Mouse (Mus musculus): ENCODE results near the gene Map4k5. TPM values are rescaled to one million over a fixed set of nuclear protein-coding genes. Genes with fewer than 3 reads are reported as not detected.
A peak's percentile ranks its signal among the peaks of the same experiment; 100 is the strongest.

The Map4k5 gene
- 22.1 and 23.5 TPM in 2 replicates for polyA plus RNA-seq (2016; fragmentation: Nextera tagmentation; extraction: Ambion mirVana)

DNA sequence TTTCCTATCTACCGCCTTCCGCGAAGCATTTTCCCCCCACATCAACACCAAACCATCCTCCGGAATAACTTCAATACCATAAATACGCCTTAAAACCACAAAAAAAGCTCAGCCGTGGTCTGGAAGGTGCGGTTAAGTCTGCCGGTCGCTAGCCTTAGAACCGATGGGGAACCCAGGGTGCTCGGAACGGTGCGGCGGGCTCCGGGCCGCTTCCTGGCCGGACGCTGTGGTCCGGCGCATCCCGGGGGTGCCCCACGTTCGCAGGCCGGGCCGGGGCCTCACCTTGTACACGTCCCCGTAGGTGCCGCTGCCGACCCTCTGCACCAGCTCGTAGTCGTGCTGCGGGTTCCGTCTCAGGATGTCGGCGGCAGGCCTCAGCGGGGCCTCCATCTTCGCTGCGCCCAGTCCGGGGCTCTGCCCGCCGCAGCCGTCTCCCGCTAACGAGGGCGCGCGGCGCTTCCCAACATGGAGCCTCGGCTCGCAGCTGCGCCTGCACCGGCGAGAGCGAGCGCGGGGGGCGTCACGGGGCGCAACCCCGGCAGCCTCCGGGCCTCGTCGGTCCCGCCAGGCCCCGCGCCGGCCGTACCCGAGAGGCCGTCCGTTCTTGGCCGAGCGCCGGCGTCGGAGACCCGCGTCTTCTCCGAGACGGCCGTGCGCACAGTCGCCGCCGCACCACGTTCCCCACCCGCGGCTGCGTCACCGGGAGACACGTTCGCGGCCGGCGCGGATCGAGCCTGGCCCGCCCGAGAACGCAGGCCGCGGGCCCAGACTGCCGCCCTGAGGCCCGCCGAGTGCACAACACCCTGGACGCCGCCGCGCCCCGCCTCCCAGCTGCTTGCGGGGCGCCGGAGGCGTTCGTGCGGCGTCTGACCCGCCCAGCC is at the start of gene Map4k5, which contains the start of gene Atl1:
Gene Map4k5, minus strand, starts transcription at position 830 of the 881 bp plus-strand sequence.
Gene Atl1, plus strand, starts transcription at position 244 of the 881 bp plus-strand sequence.
- Histone ChIP-seq H3K9me3 (replicated peaks) (no peaks in the 10 kb centered on the region), H3K4me1 (peaks cover 40% of the 10 kb centered on the region), H3K4me3 (peak within 1 kb of the TSS; percentile 90), H3K27ac (replicated peaks) (peak within 1 kb of the TSS; percentile 97), H3K27me3 (ENCODE audit: low read depth, poor library complexity, severe bottlenecking) (peaks cover 5% of the 10 kb centered on the region; the same call in 1 of the 2 replicates), H3K36me3 (no peaks in the 10 kb centered on the region)
- WGBS = under 1% methylated on average over 118 of the region's 118 CpGs
- DNase-seq (ENCODE audit: low spot score) = peak; percentile 90

DNA sequence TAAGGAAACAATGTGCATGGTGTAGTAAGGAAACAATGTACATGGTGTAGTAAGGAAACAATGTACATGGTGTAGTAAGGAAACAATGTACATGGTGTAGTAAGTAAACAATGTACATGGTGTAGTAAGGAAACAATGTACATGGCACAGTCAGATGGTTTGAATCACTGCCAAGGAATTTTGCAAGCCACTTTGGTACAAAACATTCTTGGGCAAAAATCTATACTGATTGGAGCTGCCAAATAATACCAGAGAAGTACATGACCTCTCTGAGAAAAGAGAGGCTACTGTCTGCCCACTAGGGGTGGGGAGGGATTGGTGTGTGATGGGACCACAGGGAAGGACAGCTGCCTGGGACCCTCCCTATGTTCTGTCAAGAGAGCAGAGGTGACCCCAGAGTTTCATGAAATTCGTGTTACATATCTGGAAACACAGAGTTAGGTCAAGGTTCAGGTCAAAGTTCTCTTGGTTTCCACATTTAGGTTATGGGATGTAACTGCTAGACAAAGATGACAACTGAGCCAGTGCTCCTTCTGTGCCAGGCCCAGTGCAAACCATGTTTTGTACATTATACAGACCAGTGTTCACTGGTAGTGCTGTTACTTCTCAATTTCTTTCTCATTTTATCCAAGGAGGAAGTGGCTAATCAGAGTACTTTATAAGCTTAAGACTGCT is 48.8 kb upstream of the Map4k5 start:
- WGBS = 65% methylated on average over 1 of the region's 1 CpGs
- no peak overlapping the region for H3K27ac ChIP-seq (replicated peaks)
- H3K36me3 ChIP-seq = peaks cover 12% of the 10 kb centered on the region
- H3K27me3 ChIP-seq (ENCODE audit: low read depth, poor library complexity, severe bottlenecking) = no peaks in the 10 kb centered on the region
- no peak for DNase-seq (ENCODE audit: low spot score)
- H3K4me3 ChIP-seq = no peak overlapping the region
- no peaks in the 10 kb centered on the region for H3K9me3 ChIP-seq (replicated peaks)
- peaks cover 9% of the 10 kb centered on the region for H3K4me1 ChIP-seq

DNA sequence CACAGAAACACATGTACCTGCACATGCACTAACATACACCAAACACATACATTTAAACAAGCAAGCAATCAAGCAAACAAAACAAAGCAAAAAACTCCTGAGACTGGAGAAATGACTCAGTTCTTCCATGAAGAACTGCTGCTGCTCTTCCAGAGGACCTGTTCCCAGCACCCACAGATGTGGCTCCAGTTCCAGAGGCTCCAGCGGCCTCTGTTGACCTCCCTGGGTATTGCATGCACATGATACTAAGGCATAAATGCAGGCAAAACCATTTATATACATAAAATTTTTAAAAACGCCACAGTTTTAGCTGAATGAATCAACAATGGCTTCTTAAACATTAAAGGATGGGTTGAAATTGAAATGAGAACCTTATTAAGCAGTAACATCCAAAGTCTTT is 46.3 kb upstream of the Map4k5 start:
- no peak for DNase-seq (ENCODE audit: low spot score)
- no peaks in the 10 kb centered on the region for H3K9me3 ChIP-seq (replicated peaks)
- 56% methylated on average over 2 of the region's 2 CpGs for WGBS
- H3K27me3 ChIP-seq (ENCODE audit: low read depth, poor library complexity, severe bottlenecking) = no peaks in the 10 kb centered on the region
- peaks cover 9% of the 10 kb centered on the region for H3K4me1 ChIP-seq
- H3K4me3 ChIP-seq = no peak overlapping the region
- H3K36me3 ChIP-seq = peaks cover 12% of the 10 kb centered on the region
- H3K27ac ChIP-seq (replicated peaks) = no peak overlapping the region

DNA sequence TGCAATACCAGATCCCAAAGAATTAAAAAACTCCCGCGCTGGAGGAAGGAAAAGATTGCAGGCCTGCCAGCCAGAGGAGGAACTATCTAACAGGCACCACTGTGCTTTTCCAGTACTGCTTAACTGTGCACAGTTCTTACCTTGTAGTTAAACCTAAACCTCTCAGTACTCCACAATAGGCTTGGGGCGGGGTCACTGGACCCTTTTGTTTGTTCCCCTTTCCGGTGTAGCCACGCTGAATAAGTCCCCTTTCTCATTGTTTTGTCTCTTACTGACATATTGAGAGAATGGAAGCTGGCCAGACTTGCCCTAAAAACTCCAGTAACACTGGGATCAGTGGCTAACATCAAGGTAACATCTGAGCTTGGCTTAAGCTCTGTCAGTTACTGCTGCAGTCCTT is 44.7 kb upstream of the Map4k5 start:
- H3K4me1 ChIP-seq = peaks cover 9% of the 10 kb centered on the region
- WGBS = 55% methylated on average over 5 of the region's 5 CpGs
- no peaks in the 10 kb centered on the region for H3K27me3 ChIP-seq (ENCODE audit: low read depth, poor library complexity, severe bottlenecking)
- H3K4me3 ChIP-seq = no peak overlapping the region
- H3K9me3 ChIP-seq (replicated peaks) = no peaks in the 10 kb centered on the region
- no peak overlapping the region for H3K27ac ChIP-seq (replicated peaks)
- H3K36me3 ChIP-seq = peaks cover 12% of the 10 kb centered on the region
- DNase-seq (ENCODE audit: low spot score) = no peak

DNA sequence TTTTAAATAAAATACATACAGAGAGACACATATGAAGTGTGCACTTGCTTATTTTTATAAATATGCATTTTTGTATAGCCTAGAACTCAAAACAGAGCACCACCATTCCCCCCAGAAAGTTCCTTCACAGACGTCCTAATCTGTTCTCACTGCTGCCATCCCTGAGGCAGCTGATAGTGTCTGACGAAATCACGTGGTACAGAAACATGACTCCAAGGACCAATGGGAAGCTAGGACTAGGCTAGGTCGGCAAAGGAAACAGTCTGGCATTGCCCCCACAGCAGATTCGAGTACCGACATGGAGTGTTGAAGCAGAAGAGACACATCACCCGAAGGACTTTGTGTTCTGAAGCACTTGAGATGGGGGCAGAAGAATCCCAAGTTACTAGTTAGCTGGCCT is 33.7 kb upstream of the Map4k5 start:
- H3K4me1 ChIP-seq = no peaks in the 10 kb centered on the region
- no peak for DNase-seq (ENCODE audit: low spot score)

DNA sequence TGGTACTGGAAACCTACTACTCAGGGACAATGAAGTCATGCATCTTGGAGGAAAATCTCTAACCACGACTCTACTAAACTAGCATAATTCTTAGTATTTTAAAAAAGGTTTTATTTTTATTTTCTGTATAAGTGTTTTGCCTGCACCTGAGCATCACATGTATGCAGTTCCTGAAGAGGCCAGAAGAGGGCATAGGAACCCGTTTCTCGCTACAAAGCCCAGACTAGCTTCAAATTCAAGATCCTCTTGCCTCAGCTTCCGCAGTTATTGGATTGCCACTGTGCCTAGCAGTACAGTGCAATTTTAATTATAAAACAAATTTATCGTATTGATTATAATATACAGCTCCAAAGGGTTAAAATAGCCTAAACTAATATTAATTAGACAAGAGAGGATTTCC is 31.0 kb upstream of the Map4k5 start:
- 13% methylated on average over 5 of the region's 5 CpGs for WGBS
- H3K27ac ChIP-seq (replicated peaks) = no peak overlapping the region

More for the DNA sequence above, 33.7 kb upstream of the Map4k5 start:
- no peaks in the 10 kb centered on the region for H3K27me3 ChIP-seq (ENCODE audit: low read depth, poor library complexity, severe bottlenecking)
- H3K9me3 ChIP-seq (replicated peaks) = no peaks in the 10 kb centered on the region
- H3K4me3 ChIP-seq = no peak overlapping the region
- WGBS = 62% methylated on average over 7 of the region's 7 CpGs
- no peak overlapping the region for H3K27ac ChIP-seq (replicated peaks)
- H3K36me3 ChIP-seq = peaks cover 6% of the 10 kb centered on the region; the same call in 1 of the 2 replicates

DNA sequence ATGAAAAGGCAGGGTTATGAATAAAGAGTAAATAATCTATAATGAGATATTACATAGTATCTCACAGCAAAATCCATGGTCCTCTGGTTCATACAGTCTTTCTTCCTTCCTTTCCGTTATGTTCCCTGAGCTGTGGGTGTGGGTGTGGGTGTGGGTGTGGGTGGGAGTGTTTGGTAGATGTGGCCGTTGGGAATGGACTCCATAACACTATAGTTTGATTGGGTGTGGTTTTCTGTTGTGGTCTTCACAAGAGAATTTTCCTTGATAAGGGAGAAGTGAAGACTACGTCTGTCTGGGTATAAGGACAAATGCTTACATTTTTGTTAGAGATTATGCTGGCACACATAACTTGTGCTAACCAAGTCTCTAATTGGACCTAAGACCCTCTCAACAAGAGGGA is 30.6 kb upstream of the Map4k5 start:
- Histone ChIP-seq H3K27me3 (ENCODE audit: low read depth, poor library complexity, severe bottlenecking) (no peaks in the 10 kb centered on the region), H3K4me1 (no peaks in the 10 kb centered on the region), H3K27ac (replicated peaks) (no peak overlapping the region), H3K4me3 (no peak overlapping the region), H3K9me3 (replicated peaks) (no peaks in the 10 kb centered on the region), H3K36me3 (peaks cover 6% of the 10 kb centered on the region; the same call in 1 of the 2 replicates)
- 72% methylated on average over 3 of the region's 3 CpGs for WGBS
- DNase-seq (ENCODE audit: low spot score) = no peak

More for the DNA sequence above, 31.0 kb upstream of the Map4k5 start:
- Histone ChIP-seq H3K4me1 (no peaks in the 10 kb centered on the region), H3K4me3 (no peak overlapping the region), H3K27me3 (ENCODE audit: low read depth, poor library complexity, severe bottlenecking) (no peaks in the 10 kb centered on the region), H3K36me3 (peaks cover 6% of the 10 kb centered on the region; the same call in 1 of the 2 replicates), H3K9me3 (replicated peaks) (no peaks in the 10 kb centered on the region)
- peak; percentile 49 for DNase-seq (ENCODE audit: low spot score)

DNA sequence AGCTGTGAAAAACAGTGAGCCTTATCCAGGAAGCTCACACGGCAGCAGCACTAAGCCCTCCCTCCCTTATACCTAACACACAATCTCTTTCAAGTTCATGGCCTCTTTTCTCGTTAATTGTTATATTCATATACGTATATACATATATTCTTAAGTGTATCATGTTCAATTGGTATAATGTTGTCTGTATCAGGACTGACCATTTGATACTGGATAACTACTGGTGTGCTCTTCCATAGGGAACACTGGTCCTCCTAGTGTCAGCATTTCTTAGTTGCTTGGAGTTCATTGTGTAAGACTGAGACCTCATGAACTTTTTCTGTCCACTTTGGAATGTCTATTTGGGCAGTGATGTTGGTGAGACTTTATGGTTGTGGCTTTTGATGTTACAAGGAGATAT is 30.1 kb upstream of the Map4k5 start:
- DNase-seq (ENCODE audit: low spot score) = no peak
- WGBS = 91% methylated on average over 3 of the region's 3 CpGs
- H3K4me3 ChIP-seq = no peak overlapping the region

DNA sequence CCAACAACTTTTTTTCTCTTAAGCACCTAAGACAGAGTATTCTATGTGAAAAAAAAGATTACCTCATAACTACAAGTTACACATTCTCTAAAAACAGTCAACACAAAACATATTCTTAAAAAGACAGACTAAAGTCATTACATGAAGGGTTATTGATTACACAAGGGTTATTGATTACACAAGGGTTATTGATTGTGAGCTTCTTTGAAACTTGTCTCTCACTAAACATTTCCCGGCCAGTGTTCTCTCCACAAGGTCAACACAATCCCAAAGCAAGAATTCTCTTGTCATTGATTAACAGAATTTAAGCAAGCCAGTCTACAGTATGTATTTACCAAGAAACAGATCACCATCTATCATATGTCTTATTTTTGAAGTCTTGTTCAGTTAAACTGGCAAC is 29.1 kb upstream of the Map4k5 start:
- WGBS = 89% methylated on average over 1 of the region's 1 CpGs
- Histone ChIP-seq H3K4me3 (no peak overlapping the region), H3K9me3 (replicated peaks) (no peaks in the 10 kb centered on the region), H3K27ac (replicated peaks) (no peak overlapping the region), H3K4me1 (no peaks in the 10 kb centered on the region), H3K36me3 (0 out of 2 replicates have a peak, but pooled peaks cover 4% of the 10 kb centered on the region), H3K27me3 (ENCODE audit: low read depth, poor library complexity, severe bottlenecking) (no peaks in the 10 kb centered on the region)
- DNase-seq (ENCODE audit: low spot score) = no peak

More for the DNA sequence above, 30.1 kb upstream of the Map4k5 start:
- H3K27me3 ChIP-seq (ENCODE audit: low read depth, poor library complexity, severe bottlenecking) = no peaks in the 10 kb centered on the region
- H3K4me1 ChIP-seq = no peaks in the 10 kb centered on the region
- peaks cover 6% of the 10 kb centered on the region; the same call in 1 of the 2 replicates for H3K36me3 ChIP-seq
- H3K9me3 ChIP-seq (replicated peaks) = no peaks in the 10 kb centered on the region
- H3K27ac ChIP-seq (replicated peaks) = no peak overlapping the region

DNA sequence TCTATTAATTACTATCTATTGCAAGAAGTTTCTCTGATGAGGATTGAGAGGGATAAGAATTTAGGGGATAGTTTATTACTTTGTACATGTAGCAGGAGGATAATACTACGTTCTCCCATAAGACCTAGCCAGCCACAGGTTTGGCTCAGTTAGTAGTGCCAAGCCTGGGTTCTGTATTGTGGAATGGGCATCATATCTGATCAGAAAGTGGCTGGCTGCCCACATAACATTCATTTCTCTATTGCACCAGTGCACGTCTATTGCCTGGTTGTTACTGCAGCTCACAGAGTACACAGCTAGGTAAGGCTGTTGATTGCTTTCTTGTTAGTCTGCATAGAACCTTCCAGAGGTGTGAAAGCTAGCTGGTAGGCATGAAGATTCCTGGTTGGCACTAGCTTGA is 24.9 kb upstream of the Map4k5 start:
- Histone ChIP-seq H3K36me3 (no peaks in the 10 kb centered on the region), H3K4me3 (no peak overlapping the region), H3K27me3 (ENCODE audit: low read depth, poor library complexity, severe bottlenecking) (no peaks in the 10 kb centered on the region), H3K4me1 (no peaks in the 10 kb centered on the region), H3K9me3 (replicated peaks) (no peaks in the 10 kb centered on the region), H3K27ac (replicated peaks) (no peak overlapping the region)
- DNase-seq (ENCODE audit: low spot score) = no peak
- 87% methylated on average over 2 of the region's 2 CpGs for WGBS

DNA sequence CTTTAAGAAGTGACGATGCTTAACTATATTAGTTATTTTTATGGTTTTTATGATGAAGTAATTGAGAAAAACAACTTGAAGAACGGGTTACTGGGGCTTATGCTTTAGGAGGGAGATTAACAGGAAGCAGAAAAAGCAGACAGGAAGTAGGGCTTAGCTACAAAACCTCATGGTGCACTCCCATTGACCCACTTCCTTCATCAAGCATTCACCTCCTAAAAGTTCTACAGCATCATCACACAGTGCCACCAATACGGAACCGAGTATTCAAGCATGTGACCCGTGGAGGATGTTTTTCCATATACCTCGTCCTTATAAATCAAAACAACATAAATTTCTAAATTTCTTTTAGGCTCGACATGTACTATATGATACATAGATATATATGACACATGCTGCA is 19.7 kb upstream of the Map4k5 start:
- WGBS = 87% methylated on average over 7 of the region's 7 CpGs
- Histone ChIP-seq H3K4me3 (no peak overlapping the region), H3K27ac (replicated peaks) (no peak overlapping the region), H3K4me1 (peaks cover 13% of the 10 kb centered on the region), H3K9me3 (replicated peaks) (no peaks in the 10 kb centered on the region), H3K27me3 (ENCODE audit: low read depth, poor library complexity, severe bottlenecking) (no peaks in the 10 kb centered on the region), H3K36me3 (no peaks in the 10 kb centered on the region)
- DNase-seq (ENCODE audit: low spot score) = no peak

DNA sequence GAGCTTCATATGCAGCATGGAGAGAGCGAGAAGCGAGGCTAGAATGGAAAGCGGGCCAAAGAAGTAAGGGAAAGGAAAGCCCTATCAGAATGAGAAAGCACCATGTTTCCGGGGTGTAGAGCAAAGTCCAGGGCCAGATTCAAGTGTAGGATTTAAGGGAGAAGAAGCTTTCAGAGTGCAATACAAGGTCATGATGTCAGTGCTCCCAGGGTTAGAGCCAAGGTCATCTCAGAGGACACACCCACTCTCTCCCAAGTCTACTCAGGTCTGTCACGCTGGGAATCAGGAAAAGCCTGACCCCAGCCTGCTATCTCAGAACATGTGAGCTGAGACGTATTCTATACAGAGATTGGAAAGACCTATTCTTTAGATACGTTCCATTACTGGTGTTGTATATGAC is 18.9 kb upstream of the Map4k5 start:
- no peaks in the 10 kb centered on the region for H3K9me3 ChIP-seq (replicated peaks)
- no peak for DNase-seq (ENCODE audit: low spot score)
- H3K36me3 ChIP-seq = no peaks in the 10 kb centered on the region
- 87% methylated on average over 7 of the region's 7 CpGs for WGBS
- no peaks in the 10 kb centered on the region for H3K27me3 ChIP-seq (ENCODE audit: low read depth, poor library complexity, severe bottlenecking)
- H3K27ac ChIP-seq (replicated peaks) = no peak overlapping the region
- peaks cover 21% of the 10 kb centered on the region for H3K4me1 ChIP-seq
- no peak overlapping the region for H3K4me3 ChIP-seq

DNA sequence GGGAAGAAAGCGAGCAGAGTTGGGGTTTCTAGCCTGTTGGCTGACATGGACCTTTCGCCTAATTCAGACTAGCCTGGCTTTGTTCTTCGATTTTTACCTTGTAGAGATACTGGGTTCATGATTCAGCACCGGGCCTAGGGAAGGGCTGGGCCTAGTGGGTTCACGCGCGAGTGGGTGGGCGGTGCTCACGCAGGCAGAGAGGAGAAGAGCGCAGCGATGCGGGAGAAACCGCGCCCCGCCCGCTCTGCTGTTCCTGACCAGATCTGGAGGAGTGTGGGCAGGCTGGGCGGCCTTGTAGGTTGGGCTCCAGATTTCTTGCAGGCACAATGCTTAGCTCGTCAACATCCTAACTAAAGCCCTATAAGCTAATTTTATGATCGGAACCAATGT is 15.5 kb upstream of the Map4k5 start:
- Histone ChIP-seq H3K27me3 (ENCODE audit: low read depth, poor library complexity, severe bottlenecking) (no peaks in the 10 kb centered on the region), H3K27ac (replicated peaks) (peak overlapping the region; percentile 93), H3K36me3 (no peaks in the 10 kb centered on the region), H3K9me3 (replicated peaks) (no peaks in the 10 kb centered on the region), H3K4me1 (peaks cover 21% of the 10 kb centered on the region), H3K4me3 (peak overlapping the region; percentile 74)
- DNase-seq (ENCODE audit: low spot score) = peak; percentile 49
- 24% methylated on average over 19 of the region's 19 CpGs for WGBS

Measured in midbrain, embryonic 10.5 days (tissue).